11 mouse cellular contexts compared by ENCODE assay signal in genomic region chr4:155068357-155068972, GRCm38 (mm10). TPM values are rescaled to one million over a fixed set of nuclear protein-coding genes. Genes with fewer than 3 reads are reported as not detected.
A peak's percentile ranks its signal among the peaks of the same experiment; 100 is the strongest.
DNase-seq lines count a peak whose midpoint lies in the region; ATAC-seq and TF ChIP-seq lines count a peak whose summit lies in the region.
"Had no signal": no experiment of that assay in that cellular context is flagged by ENCODE, and none has a peak within 500 bp of the region (broad histone marks: within the 10 kb centered on the region; RNA-seq: fewer than 3 reads in every experiment).

No protein-coding gene starts in this region.

- no peak for ATAC-seq in forebrain, embryonic 12.5 days (ENCODE audit: low FRiP score)
- no peak for ATAC-seq in forebrain, embryonic 16.5 days
- ATAC-seq in liver, embryonic 11.5 days (replicated peaks; ENCODE audit: low FRiP score): no peak
- no peak for ATAC-seq in liver, embryonic 13.5 days (ENCODE audit: low read depth)
- ATAC-seq: forebrain, embryonic 14.5 days had no signal

- H3K27ac ChIP-seq in forebrain, embryonic 12.5 days: no peak overlapping the region
- H3K27ac ChIP-seq in forebrain, embryonic 16.5 days (ENCODE audit: low read length): no peak overlapping the region
- no peak overlapping the region for H3K27ac ChIP-seq in liver, embryonic 11.5 days (ENCODE audit: low read depth, low read length)
- no peak overlapping the region for H3K27ac ChIP-seq in cortical plate, adult 2 months (ENCODE audit: insufficient read depth, low read length)
- H3K27ac ChIP-seq in liver, embryonic 13.5 days: no peak overlapping the region

- H3K27me3 ChIP-seq in forebrain, embryonic 12.5 days: peaks cover 3% of the 10 kb centered on the region; the same call in 1 of the 2 replicates
- H3K27me3 ChIP-seq in forebrain, embryonic 16.5 days (replicated peaks; ENCODE audit: control insufficient read depth, insufficient read depth, low read length): no peaks in the 10 kb centered on the region
- no peaks in the 10 kb centered on the region for H3K27me3 ChIP-seq in liver, embryonic 11.5 days (replicated peaks; ENCODE audit: control insufficient read depth, insufficient read depth, low read length)
- no peaks in the 10 kb centered on the region for H3K27me3 ChIP-seq in liver, embryonic 13.5 days

- DNase-seq in liver, embryonic 11.5 days (ENCODE audit: low spot score): no peak
- DNase-seq in liver: no peak
- DNase-seq in liver, embryonic 13.5 days: no peak
- DNase-seq in layer of hippocampus, postnatal 36 days: no peak
- DNase-seq in ovary, postnatal 36 days (ENCODE audit: low spot score): no peak
- DNase-seq: heart, adult 2 months; kidney, adult 9 months had no signal

- peak overlapping the region; percentile 71; the same call in 1 of the 2 replicates for H3K4me2 ChIP-seq in forebrain, embryonic 12.5 days
- no peak overlapping the region for H3K4me2 ChIP-seq in forebrain, embryonic 16.5 days (ENCODE audit: low read length)
- H3K4me2 ChIP-seq in liver, embryonic 11.5 days: peak overlapping the region; percentile 89; the same call in 1 of the 2 replicates
- peak overlapping the region; percentile 87 for H3K4me2 ChIP-seq in liver, embryonic 13.5 days

- peaks cover 50% of the 10 kb centered on the region for H3K36me3 ChIP-seq in forebrain, embryonic 12.5 days (replicated peaks)
- H3K36me3 ChIP-seq in forebrain, embryonic 16.5 days (ENCODE audit: control insufficient read depth, insufficient read depth): peaks cover 22% of the 10 kb centered on the region
- peaks cover 28% of the 10 kb centered on the region for H3K36me3 ChIP-seq in liver, embryonic 11.5 days (ENCODE audit: control insufficient read depth, insufficient read depth, low read length)
- H3K36me3 ChIP-seq in liver, embryonic 13.5 days: peaks cover 54% of the 10 kb centered on the region

- 94% methylated on average over 20 of the region's 20 CpGs for WGBS in forebrain, embryonic 12.5 days
- 93% methylated on average over 20 of the region's 20 CpGs for WGBS in forebrain, embryonic 16.5 days
- WGBS in liver, embryonic 11.5 days: 93% methylated on average over 20 of the region's 20 CpGs
- WGBS in liver, embryonic 13.5 days (ENCODE audit: insufficient replicate concordance): 93% methylated on average over 20 of the region's 20 CpGs

- no peaks in the 10 kb centered on the region for H3K9me3 ChIP-seq in forebrain, embryonic 12.5 days
- no peaks in the 10 kb centered on the region for H3K9me3 ChIP-seq in forebrain, embryonic 16.5 days (ENCODE audit: control insufficient read depth, low read length)
- H3K9me3 ChIP-seq in liver, embryonic 11.5 days (ENCODE audit: control insufficient read depth, low read length): no peaks in the 10 kb centered on the region
- no peaks in the 10 kb centered on the region for H3K9me3 ChIP-seq in liver, embryonic 13.5 days (replicated peaks)

- no peak for TF ChIP-seq CTCF in cortical plate, adult 2 months (IDR thresholded peaks at IDR 0.05; ENCODE audit: extremely low read depth, insufficient read depth, low read length)

- no peak overlapping the region for H3K4me3 ChIP-seq in forebrain, embryonic 12.5 days (replicated peaks)
- no peak overlapping the region for H3K4me3 ChIP-seq in forebrain, embryonic 16.5 days (replicated peaks; ENCODE audit: low read length)
- peak overlapping the region; percentile 80 for H3K4me3 ChIP-seq in liver, embryonic 11.5 days (ENCODE audit: low read depth, low read length)
- no peak overlapping the region; the same call in 1 of the 2 replicates for H3K4me3 ChIP-seq in cortical plate, adult 2 months (ENCODE audit: insufficient read depth, low read length)
- peak overlapping the region; percentile 71 for H3K4me3 ChIP-seq in liver, embryonic 13.5 days (replicated peaks)

- H3K9ac ChIP-seq in forebrain, embryonic 12.5 days: no peak overlapping the region
- no peak overlapping the region for H3K9ac ChIP-seq in forebrain, embryonic 16.5 days (replicated peaks; ENCODE audit: low read depth, low read length)
- no peak overlapping the region for H3K9ac ChIP-seq in liver, embryonic 11.5 days (ENCODE audit: low read depth, low read length)
- peak overlapping the region; percentile 85; the same call in 1 of the 2 replicates for H3K9ac ChIP-seq in liver, embryonic 13.5 days

- TF ChIP-seq POLR2A in cortical plate, adult 2 months (IDR thresholded peaks at IDR 0.05; ENCODE audit: extremely low read depth, insufficient read depth, low read length): peak; percentile 25; the same call in 1 of the 2 replicates

- H3K4me1 ChIP-seq in forebrain, embryonic 12.5 days: peaks cover 23% of the 10 kb centered on the region
- peaks cover 16% of the 10 kb centered on the region for H3K4me1 ChIP-seq in forebrain, embryonic 16.5 days (replicated peaks; ENCODE audit: control insufficient read depth, insufficient read depth, low read length)
- peaks cover 14% of the 10 kb centered on the region for H3K4me1 ChIP-seq in liver, embryonic 11.5 days (replicated peaks; ENCODE audit: control insufficient read depth, insufficient read depth, low read length)
- peaks cover 2% of the 10 kb centered on the region for H3K4me1 ChIP-seq in cortical plate, adult 2 months (ENCODE audit: control insufficient read depth, insufficient read depth, low read length)
- H3K4me1 ChIP-seq in liver, embryonic 13.5 days (replicated peaks): peaks cover 49% of the 10 kb centered on the region

RNA-seq across cellular contexts. Expression of gene Pex10, which starts 1.6 kb away (rescaled TPM):
- polyA plus RNA-seq in forebrain, embryonic 12.5 days (2016; fragmentation: Nextera tagmentation; extraction: Ambion mirVana): 17.2 and 19.3 TPM in 2 replicates
- 19.5 and 22.1 TPM in 2 replicates for polyA plus RNA-seq in forebrain, embryonic 16.5 days (2015; fragmentation: Nextera tagmentation; extraction: Ambion mirVana)
- 7.2 and 9.0 TPM in 2 replicates for polyA plus RNA-seq in liver, embryonic 11.5 days (2014; fragmentation: Nextera tagmentation; extraction: Ambion mirVana)
- polyA plus RNA-seq in cortical plate, adult 2 months (2012; rRNA removed): 17.8 and 19.5 TPM in 2 replicates
- 8.5 and 8.9 TPM in 2 replicates for polyA plus RNA-seq in liver, embryonic 13.5 days (2015; fragmentation: Nextera tagmentation; extraction: Ambion mirVana)
- total RNA-seq in layer of hippocampus, postnatal 36 days (2021): 10 to 100 TPM; 21.8 to 24.0 TPM

RNA-seq across cellular contexts. Expression of gene Plch2, which starts 11.9 kb away (rescaled TPM):
- polyA plus RNA-seq in forebrain, embryonic 12.5 days (2016; fragmentation: Nextera tagmentation; extraction: Ambion mirVana): 4.2 and 5.3 TPM in 2 replicates
- 11.3 and 14.1 TPM in 2 replicates for polyA plus RNA-seq in forebrain, embryonic 16.5 days (2015; fragmentation: Nextera tagmentation; extraction: Ambion mirVana)
- polyA plus RNA-seq in liver, embryonic 11.5 days (2014; fragmentation: Nextera tagmentation; extraction: Ambion mirVana): 0.12 and 0.43 TPM in 2 replicates
- polyA plus RNA-seq in cortical plate, adult 2 months (2012; rRNA removed): 66.4 and 70.6 TPM in 2 replicates
- polyA plus RNA-seq in liver, embryonic 13.5 days (2015; fragmentation: Nextera tagmentation; extraction: Ambion mirVana): 0.08 and 0.10 TPM in 2 replicates
- 10 to 100 TPM; 96.6 to 96.9 TPM for total RNA-seq in layer of hippocampus, postnatal 36 days (2021)
- total RNA-seq: heart, adult 2 months had no signal

RNA-seq across cellular contexts. Expression of gene Rer1, which starts 17.7 kb away (rescaled TPM):
- 128 and 129 TPM in 2 replicates for polyA plus RNA-seq in forebrain, embryonic 12.5 days (2016; fragmentation: Nextera tagmentation; extraction: Ambion mirVana)
- 125 and 133 TPM in 2 replicates for polyA plus RNA-seq in forebrain, embryonic 16.5 days (2015; fragmentation: Nextera tagmentation; extraction: Ambion mirVana)
- polyA plus RNA-seq in liver, embryonic 11.5 days (2014; fragmentation: Nextera tagmentation; extraction: Ambion mirVana): 163 and 168 TPM in 2 replicates
- 81.8 and 86.9 TPM in 2 replicates for polyA plus RNA-seq in cortical plate, adult 2 months (2012; rRNA removed)
- polyA plus RNA-seq in liver, embryonic 13.5 days (2015; fragmentation: Nextera tagmentation; extraction: Ambion mirVana): 93.6 and 109 TPM in 2 replicates
- total RNA-seq in layer of hippocampus, postnatal 36 days (2021): 10 to 100 TPM; 65.6 to 68.8 TPM

RNA-seq across cellular contexts. Expression of gene Morn1, which starts 17.9 kb away (rescaled TPM):
- polyA plus RNA-seq in forebrain, embryonic 12.5 days (2016; fragmentation: Nextera tagmentation; extraction: Ambion mirVana): 6.9 and 7.0 TPM in 2 replicates
- polyA plus RNA-seq in forebrain, embryonic 16.5 days (2015; fragmentation: Nextera tagmentation; extraction: Ambion mirVana): 6.0 and 10.7 TPM in 2 replicates
- 3.4 and 3.5 TPM in 2 replicates for polyA plus RNA-seq in liver, embryonic 11.5 days (2014; fragmentation: Nextera tagmentation; extraction: Ambion mirVana)
- polyA plus RNA-seq in cortical plate, adult 2 months (2012; rRNA removed): 12.4 and 16.0 TPM in 2 replicates
- polyA plus RNA-seq in liver, embryonic 13.5 days (2015; fragmentation: Nextera tagmentation; extraction: Ambion mirVana): 1.7 and 1.9 TPM in 2 replicates
- total RNA-seq in layer of hippocampus, postnatal 36 days (2021): 10 to 100 TPM; 11.6 to 12.6 TPM

Comparison
In these comparisons a context has a peak if more than half of its experiments do, and no peak if none do; other contexts are left out.
1. H3K4me3 ChIP-seq: peak in liver, embryonic 11.5 days (single experiment) and liver, embryonic 13.5 days (single experiment); none in forebrain, embryonic 12.5 days (single experiment), forebrain, embryonic 16.5 days (single experiment) and cortical plate, adult 2 months (single experiment).